Mouse (Mus musculus): ENCODE data around the gene Parp9.

GRCm38 (mm10) chr16:35933181-35933580 is 5.1 kb upstream of the Parp9 start:
- TF ChIP-seq ZNF384 (IDR thresholded peaks at IDR 0.05; ENCODE audit: low read depth, low read length) = no peak
- TF ChIP-seq CHD2 (IDR thresholded peaks at IDR 0.05; ENCODE audit: low read depth, low read length) = no peak
- TF ChIP-seq HCFC1 (IDR thresholded peaks at IDR 0.05; ENCODE audit: borderline replicate concordance, insufficient read depth, low read length) = no peak
